Mouse (Mus musculus): ENCODE results near the gene Tmem132d. TPM values are rescaled to one million over a fixed set of nuclear protein-coding genes. Genes with fewer than 3 reads are reported as not detected.

The Tmem132d gene
- polyA plus RNA-seq, 1 experiment: 0.03 TPM

DNA sequence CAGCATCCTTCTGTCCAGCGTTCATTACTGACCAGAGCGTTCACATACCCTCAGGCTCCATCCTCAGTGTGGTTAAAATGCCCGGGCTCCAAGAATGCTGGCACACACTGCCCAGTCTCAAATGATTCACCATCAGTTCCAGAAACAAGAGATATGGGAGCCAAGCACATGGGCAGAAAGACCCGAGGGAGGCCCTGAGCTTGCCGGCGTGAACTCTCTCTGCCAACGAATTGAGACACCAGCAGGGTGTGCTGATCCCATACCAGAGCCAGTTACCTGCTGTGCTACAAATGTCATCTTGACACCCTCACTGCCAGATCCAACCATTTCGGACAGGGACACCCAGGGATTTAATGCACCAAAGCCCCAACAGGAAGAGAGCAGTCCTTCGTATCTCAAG is 25.3 kb downstream of the Tmem132d start:
- DNase-seq (ENCODE audit: low spot score): no peak

DNA sequence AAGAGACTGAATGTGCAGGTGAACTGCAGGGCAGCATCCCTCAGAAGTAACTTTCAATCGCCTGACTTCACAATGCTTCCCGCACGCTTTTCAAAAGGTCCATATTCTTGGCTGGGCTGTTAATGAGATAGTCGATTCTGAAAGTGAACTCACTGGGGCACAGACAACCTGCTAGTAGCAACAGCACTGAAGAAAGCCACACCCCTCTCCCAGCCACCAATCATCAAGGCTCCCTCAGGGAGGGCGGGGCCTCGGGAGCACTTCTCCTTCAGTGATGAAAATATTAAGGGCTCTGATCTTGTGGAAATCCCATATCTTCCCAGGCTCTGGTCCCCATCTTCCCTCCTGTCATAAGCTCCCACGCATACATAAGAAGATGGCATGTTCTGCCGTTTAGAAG is 27.8 kb downstream of the Tmem132d start:
- DNase-seq (ENCODE audit: low spot score): no peak

DNA sequence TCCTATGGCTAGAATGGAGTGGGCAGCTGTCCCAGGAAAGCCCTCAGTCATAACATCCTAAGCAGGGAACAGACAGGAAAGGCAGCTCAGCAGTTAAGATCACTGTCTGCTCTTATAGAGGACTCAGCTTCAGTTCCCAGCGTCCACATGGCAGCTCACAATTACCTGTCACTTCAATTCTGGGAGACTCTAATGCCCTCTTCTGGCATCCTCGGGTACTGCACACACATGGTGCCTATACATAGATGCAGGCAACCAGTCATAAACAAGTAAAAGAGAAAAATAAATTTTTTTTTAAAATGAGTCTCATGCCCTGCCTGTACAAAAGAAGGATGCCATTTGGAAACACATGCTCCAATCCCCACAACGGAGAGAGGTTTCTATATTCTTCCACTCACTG is 28.7 kb downstream of the Tmem132d start:
- DNase-seq (ENCODE audit: low spot score): no peak

DNA sequence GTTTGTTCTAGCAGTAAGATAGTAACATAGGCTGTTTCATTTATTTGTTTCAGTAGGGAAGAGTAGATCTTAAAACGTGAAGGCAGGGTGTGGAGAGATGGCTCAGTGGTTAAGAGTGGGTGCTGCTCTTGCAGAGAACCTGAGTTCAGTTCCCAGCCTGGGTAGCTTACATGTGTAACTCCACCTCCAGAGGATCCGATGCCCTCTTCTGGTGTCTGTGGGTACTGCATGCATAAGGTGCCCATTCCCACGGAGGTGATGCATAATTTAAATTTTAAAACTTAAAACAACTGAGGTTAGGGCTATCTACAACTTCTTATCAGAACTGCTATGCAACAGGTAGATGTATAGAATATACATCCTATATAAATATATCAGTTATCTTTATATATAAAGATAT is 40.5 kb downstream of the Tmem132d start:
- DNase-seq (ENCODE audit: low spot score): no peak

DNA sequence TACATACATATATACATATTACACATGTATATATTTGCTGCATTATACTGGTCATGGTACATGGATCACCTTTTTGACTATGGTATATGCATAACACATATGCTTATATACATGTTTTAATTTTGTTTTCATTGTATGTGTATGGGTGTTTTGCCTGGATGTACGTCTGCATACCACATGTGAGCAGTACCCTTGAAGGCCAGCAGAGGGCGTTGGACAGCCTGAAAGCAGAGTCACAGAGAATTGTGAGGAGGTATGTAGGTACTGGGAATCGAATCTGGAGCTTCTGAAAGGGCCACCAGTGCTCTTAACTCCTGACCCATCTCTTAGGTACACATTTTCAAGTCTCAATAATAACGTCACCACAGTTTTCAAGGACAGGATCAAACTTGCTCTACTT is 43.2 kb downstream of the Tmem132d start:
- DNase-seq (ENCODE audit: low spot score): no peak

DNA sequence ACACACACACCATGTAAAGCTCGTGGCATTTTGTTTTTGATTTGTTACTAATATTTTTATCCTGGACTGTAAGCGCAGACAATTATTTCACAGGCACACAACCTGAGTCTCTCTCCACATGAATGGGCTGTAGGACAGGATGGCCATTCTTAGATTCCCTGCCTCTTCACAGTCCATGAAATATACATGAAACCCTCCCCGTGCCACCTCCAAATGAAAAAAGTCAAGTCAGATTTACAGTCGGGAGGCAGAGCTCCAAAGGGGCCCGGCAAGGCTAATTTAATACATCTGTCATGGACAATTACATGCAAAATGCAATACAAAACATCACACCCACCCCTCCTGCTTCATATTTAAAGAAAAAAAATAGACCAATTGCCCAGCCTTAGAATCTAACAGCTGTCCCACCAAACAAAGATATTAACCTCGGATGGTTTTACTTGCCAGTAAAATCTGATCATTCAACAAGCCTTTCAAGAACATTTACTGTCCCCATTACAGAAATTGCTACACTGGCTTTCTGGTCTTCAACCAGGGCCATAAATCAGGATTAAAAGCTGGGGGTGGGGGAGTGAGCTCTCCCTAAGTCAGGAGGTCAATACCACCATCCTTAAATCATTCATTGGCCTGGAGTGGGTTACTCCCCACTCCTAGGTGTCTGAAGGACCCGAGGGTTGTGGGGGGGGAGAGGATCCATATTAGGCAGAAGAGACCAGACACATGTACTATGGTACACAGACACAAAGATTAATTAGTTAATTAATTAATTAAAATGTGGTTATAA is 44.3 kb downstream of the Tmem132d start:
- no peak for DNase-seq (ENCODE audit: low spot score)

DNA sequence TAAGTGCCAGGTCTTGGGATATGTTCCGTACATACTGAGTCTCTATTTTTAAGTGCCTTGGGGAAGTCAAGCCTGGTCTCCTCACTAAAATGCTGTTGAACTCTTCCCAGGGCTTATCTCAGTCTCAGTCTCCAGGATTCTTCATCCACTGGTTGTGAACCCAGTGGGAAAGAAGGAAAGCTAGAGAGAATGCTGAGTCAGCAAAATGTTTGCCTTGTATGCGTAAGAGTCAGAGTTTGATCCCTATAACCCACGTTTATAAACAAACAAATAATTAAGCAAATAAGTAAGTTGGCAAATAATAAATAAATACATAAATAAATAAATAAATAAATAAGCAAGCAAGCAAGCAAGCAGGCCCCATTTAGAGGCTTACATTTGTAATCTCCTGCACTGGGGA is 63.1 kb downstream of the Tmem132d start:
- no peak for DNase-seq (ENCODE audit: low spot score)

DNA sequence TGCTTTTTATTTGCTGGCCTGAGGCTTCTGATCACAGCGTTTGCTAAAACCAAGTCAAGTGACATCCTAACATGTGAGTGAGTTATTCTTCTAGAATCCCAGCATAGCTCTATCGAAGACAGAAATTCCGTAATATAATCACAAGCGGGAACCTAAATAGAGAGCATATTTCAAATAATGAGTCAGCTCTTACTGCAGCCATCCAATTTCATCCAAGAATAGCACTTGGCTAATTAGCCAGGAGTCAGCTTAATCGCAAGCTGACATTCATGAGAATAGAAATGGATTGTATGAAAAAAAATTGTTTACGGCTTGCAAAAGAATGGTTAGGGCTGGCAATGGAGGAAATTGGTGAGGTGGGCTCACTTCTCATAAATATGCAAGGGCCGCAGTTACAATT is 63.8 kb downstream of the Tmem132d start:
- DNase-seq (ENCODE audit: low spot score): no peak

DNA sequence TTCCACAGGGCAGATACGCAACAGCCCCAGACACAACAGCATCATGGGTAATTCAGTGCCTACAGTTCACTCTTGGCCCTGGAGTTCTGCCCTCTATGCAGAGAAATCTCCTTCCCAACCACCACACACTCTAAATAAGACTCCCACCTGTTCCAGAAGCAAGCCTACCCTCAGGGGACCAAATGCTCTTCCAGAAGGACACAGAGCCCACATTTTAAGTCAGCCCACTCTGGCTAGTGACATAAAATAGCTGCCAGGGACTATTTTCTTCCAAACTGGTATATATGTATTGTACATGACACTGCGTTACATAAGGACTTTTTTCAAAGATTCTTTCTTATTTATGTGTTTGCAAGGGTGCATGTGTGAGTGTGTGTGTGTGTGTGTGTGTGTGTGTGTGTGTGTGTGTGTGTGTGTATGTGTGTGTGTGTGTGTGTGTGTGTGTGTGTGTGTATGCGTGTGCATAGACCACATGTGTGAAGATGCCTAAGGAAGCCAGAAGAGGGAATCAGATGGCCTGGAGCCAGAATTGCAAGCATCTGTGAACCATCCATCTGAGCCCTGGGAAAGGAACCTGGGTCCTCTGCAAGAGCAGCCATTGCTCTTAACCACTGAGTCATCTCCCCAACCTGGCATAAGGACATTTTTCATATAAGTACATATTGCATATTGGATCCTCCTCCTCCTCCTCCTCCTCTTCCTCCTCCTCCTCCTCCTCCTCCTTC is 67.5 kb downstream of the Tmem132d start:
- no peak for DNase-seq (ENCODE audit: low spot score)

DNA sequence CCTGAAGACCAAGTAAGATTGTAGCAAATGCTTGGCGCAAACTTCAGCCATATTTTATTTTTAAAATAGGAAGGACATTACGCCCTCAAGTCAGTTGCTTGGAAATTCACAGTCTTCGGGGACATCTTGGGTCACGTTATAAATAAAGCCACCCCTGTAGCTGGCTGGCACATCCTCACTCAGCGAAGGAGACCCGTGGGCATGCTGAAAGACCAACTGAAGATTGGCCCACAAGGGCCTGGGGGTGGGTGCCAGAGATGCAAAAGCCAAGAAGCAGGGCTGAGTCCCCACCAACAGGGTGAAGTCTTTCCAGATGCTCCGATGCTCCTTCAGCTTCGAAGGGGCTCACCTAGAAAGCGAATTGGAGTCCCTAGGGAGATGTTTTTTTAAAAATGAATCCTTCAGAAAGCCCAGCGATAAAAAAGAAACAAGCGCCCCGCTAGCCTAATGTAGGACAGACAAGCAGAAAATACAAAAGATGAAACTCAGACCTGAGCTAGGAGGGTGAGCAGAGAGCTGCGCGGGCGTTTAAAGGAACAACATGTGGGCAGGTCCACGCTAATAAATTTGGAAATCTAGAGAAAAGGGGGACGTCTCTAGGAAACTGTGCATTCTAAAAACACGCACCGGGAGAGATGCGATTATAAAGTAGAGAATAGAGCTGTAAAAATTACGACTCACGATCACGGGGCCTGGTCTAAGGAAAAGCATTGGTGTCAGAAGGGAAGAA is 71.8 kb downstream of the Tmem132d start:
- no peak for DNase-seq (ENCODE audit: low spot score)

DNA sequence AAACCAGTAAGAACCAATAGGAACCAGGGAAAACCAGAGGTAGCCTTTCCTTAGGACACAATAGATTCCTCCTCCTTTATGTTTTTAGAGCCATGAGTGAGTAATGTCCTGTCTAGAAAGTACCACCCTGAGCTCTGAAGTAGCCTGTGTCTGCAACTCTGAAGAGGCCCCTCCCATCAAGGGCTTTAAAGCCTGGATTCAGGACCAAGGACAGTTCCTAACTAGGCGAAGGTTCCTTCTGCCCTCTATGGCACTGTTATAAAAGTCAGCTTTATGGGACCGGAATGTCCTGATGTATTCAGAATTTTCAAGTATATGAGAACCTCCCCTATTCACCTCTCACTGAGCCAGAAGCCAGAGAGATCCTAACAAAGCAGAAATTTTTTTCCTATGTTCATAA is 84.0 kb downstream of the Tmem132d start:
- no peak for DNase-seq (ENCODE audit: low spot score)

DNA sequence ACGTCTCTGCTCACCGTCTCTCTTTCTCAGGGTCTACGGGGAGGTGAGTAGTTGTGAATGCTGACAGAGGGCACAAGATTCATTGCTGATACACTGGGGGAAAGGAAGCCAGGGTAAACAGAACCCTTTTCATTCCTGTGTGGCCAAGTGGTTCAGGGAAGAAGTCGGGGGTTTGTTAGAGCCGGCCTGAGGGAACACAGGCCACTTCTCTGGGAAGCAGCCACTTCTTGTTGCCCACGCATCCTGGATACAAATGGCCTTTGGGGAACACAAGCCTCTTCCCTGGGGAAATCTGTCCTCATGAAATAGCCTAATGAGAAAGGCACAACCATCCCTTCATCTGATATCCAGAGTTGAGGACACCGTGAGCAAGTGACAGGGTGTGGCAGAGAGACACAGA is 96.0 kb downstream of the Tmem132d start:
- no peak for DNase-seq (ENCODE audit: low spot score)

DNA sequence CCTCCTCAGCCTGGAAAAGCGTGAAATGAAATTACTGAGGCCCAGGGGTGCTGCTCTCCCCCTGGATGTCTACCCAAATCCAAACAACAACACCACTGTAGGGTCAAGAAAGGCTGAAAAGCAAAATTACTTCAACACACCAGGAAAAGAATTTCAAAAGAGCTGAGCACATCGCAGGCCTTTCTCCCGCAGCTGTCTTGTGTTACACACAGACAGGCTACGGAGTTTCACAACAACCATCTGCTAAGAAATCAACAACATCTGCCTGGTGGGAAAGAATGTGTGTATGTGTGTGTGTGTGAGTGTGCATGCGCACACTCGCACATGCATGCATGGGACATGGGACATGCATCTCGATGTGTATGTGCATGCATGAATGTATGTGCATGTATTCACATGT is 100.1 kb downstream of the Tmem132d start:
- DNase-seq (ENCODE audit: low spot score): no peak

DNA sequence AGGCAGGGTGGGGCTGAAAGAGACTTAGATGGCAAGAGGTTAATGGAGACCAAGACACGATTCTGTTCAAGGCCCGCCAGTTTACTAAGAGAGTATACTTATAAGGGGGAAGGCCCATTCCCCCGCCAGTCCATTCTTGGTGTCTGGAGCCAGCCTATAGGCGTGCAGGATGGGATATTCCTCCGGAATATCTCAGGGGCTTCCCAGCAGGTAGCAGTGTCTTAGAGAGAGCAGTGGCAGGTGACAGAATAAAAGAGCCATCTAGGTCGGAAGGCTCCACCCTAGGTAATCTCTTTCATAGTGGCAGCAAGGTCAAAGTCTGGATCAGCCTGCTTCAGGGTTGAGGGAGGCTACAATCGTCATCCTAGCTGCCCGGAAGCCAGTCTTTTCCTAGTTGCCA is 102.5 kb downstream of the Tmem132d start:
- DNase-seq (ENCODE audit: low spot score): no peak

DNA sequence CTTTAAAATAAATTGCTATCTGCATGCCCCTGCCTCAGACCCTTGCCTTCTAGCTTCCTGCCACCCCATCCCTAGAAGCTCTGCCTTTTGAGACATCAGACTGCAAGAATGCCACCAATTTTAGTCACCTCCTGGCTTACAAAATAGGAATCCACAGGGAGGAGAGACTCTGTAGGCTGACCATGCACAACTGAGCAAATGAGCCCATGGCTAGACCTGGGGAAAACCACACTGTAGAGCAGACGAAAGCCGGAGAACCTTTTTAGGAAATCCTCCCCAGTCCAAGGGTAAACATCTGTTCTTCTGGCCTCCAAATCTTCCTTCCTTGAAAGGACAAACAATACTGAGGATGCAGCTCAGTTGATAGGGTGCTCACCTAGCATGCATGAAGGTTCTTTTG is 130.5 kb downstream of the Tmem132d start:
- DNase-seq (ENCODE audit: low spot score): no peak

DNA sequence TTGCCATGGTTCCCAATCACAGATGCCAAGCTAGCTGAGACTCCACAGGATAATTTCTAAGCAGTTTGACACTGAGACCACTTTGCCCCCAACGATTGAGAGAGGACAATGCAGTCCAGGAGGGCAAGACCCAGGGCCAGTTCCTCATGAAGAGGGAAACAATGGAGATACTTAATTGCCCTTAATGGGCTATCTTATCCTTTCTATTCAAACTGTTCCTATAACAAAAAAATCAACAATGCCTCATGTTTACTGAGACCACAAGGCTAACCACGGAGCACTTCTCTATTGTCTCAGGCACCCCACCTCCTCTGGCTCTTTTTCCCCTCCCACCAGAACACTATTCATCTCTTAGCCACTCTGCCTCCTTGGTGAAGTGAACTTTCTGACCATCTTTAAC is 141.7 kb downstream of the Tmem132d start:
- no peak for DNase-seq (ENCODE audit: low spot score)

DNA sequence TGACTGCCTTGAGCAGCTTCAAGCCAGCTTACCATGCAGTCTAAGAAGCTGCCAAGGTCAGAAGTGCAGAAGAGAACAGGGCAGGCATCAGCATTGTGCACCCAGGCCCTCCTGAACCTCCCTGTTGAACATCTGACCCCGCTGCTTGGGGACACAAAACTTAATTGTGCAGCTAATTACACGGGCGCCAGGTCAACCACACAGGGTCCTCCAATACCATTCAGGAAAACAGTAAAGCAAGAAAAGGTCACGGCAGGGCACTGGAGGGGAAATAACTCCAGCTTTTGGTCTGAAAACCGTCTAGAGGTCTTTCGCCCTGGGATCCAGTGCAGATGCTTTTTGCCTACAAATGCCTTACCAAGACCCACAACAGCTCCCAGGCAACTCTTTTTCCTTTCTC is 159.6 kb downstream of the Tmem132d start:
- no peak for DNase-seq (ENCODE audit: low spot score)

DNA sequence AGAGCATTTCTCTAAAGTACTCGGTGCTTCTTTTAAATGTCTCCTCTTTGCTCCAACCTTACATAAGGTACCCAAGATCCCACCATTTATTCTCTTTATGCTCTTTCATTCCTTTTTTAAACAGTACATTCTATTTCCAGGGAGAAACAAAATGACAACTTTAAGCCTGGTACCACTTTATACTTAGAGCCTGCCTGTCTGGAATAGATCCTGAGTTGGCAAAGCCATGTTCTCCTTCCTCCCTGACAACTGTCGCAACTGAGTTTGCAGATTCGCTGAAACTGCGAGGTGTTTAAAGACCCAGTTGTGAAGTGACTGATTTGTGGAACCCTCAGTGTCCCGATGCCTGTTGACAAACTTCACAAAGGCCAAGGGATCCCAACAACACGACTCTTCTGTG is 165.5 kb downstream of the Tmem132d start:
- DNase-seq (ENCODE audit: low spot score): no peak

DNA sequence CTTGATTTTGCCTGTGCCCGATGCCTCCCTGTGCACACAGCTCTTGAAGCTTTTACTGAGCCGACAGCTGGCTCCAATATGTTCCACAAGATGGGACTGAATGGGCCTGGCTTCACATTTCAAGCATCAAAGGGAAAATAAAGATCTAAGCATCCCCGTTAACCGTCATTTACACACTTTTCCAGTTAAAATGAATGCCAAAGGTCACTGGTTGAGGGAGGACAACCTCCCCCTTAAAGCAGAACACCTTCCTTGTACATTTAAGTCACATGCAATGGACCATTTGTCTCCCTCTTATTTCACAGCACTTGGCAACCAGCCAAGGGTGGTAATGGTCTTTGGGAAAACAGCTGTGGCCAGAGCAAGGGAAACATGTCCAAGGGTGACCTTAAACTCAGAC is 188.7 kb downstream of the Tmem132d start:
- no peak for DNase-seq (ENCODE audit: low spot score)

DNA sequence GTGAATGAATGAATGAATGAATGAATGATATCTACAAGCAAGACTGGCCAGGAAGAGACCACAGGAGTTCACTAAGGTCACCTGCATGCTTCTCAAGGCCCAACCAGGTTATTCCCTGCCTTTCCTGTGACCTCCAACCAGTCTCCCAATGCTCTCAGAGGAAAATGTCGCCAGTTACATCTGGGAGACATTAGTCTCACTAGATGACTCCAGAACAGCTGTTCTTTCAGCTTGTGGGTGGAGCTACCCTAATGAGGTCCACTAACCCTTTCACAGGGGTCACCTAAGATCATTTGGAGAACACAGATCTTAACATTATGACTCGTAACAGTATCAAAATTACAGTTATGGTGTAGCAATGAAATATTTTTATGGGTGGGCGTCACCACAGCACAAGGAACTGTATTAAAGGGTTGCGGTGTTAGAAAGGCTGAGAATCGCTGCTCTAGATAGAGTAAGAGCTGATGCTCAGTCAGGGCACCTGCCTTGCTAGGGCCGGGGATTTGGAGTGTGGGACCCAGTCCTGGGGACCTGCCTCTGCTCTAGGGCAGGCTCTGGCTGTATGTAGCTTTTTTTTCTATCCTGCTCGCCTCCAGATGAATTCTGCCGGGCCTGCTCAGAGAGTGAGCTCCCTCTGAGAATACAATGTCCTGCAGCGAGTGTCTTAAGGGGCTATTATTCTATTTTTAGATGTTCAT is 196.1 kb downstream of the Tmem132d start:
- no peak for DNase-seq (ENCODE audit: low spot score)

DNA sequence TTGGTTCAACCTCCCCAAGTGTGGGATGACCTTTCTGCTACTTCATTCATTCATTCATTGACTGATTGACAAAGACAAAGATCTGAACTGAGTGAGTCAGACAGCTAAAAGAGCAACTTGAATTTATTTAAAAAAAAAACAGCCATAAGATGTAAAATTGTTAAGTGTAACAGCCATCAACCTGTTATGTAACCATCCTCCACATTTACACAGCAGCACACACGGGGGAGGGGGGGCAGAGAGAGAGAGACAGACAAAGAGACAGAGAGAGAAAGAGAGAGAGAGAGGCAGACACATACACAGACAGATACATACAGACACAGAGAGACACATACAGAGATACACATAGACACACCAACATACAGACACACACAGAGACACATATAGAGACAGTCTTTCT is 197.3 kb downstream of the Tmem132d start:
- DNase-seq (ENCODE audit: low spot score): no peak

DNA sequence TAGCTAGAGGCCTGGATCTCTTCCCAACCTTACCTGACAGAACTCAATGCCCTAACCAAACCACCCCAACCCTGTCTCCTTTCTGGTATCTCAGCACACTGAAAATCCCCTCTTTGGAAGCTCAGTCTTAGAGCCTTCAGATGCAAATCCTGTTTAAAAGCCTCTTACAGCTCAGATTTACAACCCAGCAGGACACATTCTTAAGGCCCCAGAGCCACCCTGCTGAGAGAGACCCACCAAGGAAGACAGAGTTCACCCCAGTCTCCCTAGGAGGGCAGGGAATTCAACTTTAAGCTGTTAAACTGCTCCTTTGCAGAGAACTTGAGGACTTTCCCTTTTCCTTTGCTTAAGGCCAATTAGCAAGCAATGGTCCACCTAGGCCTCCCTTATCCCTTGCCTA is 199.8 kb downstream of the Tmem132d start:
- no peak for DNase-seq (ENCODE audit: low spot score)

Data from urinary bladder, adult 2 months (tissue).